Mouse (Mus musculus): Measurements from ENCODE around the gene Fam129c.

The Fam129c gene

DNA sequence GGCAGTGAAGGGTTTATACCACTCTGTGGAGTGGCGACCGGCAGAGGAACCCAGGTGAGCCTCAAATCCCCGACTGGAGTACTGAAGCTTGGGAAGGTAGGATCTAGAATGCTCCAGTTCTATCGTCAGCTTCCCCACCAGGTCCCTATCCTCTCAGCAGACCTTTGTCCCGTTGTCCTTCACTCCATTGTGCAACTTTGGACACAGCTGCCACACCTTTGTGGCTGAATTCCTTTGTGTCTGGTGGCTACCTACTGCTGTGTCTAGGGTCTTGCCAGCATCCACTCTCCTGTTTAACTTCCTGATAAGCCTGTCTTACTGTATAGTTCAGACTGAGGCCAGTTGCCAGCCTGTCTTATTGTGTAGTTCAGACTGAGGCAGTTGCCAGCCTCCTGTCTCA is 14.7 kb downstream of the Fam129c start:
- DNase-seq: no peak

DNA sequence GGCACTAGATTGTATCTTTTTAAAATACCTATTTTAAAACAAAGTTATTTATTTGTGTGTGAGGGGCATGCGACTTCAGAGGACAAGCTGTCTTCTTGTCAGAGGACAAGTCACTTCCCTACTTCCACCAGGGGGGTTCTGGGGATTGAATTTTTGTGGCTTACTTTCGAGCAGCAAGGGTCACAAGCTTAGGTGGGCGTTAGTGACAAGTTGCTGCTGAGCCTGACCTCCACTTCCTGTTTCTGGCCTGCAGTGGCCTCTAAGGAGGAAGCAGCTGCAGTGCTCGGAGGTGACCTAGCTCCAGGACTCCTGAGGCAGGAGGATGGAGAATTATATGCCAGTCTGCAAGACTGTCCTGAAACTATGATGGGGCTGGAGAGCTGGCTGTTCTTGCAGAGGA is 16.0 kb downstream of the Fam129c start:
- DNase-seq: peak; percentile 74

DNA sequence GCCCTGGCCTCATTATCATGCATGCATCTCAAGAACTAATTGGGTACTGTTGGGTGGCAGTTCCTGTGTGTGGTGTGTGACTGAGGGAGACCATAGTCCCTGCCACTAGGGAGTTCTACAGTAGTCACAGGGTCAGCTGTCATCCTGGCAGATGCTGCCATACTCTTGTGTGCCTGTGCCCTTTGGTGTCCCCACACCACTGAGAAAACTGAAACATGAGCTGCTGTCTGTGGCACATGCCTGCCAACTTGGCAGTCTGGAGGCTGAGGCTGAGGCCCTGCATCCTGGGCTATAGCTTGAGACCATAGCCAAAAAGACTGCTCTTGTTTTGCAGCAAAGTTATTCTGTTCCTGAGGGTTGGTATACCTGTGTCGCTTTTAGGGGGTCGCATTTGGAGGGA is 22.3 kb downstream of the Fam129c start:
- DNase-seq: no peak

DNA sequence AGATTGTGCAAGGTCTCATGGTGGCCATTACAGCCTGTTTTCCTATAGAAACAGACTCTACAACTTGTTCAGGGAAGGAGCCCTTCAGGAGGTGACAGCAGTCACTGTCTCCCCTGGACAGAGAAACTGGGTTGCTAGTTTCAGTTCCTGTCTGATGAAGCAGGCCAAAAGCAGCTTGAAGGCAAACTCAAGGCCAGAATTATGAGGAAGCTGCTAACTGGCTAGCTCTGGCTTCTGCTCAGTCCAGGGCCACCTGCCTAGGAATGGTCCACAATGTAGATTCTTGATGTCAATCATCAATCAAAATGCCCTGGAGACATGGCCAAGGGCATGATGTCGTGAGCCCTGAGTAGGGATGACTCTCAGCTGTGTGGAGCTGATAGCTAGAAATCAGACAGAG is 27.6 kb downstream of the Fam129c start:
- DNase-seq: no peak

DNA sequence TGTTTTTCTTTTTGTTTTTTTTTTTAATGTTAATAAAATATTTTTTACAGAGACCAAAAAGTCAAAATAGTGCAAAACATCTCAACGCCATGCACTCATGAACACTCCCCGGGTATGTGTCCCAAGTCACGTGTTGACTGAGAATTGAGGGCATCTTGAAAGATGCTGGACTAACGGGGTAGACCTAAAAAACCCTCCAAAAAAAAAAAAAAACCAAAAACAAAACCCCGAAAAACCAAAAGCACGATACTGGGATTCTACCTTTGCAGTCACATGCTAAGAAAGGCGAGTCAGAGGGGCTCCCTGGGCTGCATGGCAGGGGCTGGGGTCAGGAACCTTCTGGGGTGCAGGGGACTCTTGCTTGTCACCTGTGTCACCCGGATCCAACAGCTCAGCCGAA is 29.3 kb downstream of the Fam129c start:
- no peak for DNase-seq

DNA sequence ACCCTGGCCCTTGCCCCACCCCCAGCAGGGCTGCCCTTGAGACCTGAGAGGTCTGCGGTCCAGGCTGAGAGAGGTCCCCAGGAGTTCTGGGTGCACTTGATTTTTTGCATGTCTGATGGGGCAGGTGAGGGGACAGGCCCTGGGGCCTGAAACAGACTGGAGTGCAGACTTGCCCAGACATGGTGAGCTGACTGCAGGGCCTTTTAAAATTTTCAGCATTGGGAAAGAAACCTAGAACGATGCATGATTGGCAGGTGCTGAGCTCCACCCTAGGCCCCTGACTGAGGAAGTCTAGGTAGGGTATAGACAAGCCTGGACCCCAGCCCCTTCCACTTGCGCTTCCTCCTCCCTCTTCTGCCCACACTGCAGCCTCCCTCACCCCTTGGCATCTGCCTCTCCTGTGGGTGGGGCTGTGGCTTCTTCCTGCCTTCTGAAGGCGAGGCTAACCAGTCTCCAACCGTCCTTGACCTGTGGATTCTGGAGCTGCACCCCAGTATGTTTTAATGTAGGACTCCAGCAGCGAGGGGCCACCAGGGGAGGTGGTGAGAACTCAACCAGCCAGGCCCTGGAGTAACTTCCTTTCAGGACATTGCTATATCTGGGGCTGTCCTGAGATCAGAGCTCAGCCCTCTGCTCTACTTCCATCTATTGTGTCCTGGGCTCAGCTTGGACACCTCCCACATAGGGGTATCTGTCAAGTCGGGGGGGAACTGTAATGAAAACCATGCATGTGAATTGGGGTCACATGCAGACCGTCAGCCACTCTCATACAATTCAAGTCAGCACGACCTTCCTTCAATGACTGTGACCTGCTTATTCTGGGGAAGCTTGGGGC is 30.0 kb downstream of the Fam129c start:
- DNase-seq: no peak

DNA sequence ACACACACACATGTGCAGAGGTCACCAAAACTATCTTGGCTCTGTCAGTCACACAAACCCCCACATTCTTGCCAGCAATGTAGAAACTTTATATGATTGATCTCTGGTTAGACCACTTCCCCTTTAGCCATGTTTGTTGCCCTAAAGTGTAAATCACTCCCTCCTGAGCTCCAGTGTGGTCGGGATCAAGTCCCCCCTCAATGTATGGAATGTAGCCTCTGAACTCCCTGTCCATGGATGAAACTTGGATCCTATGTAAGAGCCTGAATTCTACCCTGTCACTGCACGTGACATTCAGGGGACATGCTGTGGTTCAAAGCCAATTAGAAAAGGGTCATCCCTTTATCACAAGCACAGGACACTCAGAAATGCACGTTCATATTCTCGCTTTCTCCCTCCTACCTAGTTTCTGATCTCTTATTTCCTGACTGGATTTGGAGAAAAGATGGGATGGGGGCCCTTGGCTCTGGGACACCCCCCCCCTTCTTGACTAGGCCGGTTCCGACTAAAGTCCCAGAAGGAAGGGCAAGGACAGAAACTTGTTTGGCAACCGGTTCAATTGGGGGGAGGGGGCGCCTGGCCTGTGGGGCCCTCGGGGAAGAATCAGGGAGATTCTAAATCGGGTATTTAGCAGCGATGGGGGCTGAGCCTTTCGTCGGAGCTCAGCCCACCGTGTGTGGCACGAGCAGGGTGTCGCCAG is 31.1 kb downstream of the Fam129c start:
- no peak for DNase-seq

DNA sequence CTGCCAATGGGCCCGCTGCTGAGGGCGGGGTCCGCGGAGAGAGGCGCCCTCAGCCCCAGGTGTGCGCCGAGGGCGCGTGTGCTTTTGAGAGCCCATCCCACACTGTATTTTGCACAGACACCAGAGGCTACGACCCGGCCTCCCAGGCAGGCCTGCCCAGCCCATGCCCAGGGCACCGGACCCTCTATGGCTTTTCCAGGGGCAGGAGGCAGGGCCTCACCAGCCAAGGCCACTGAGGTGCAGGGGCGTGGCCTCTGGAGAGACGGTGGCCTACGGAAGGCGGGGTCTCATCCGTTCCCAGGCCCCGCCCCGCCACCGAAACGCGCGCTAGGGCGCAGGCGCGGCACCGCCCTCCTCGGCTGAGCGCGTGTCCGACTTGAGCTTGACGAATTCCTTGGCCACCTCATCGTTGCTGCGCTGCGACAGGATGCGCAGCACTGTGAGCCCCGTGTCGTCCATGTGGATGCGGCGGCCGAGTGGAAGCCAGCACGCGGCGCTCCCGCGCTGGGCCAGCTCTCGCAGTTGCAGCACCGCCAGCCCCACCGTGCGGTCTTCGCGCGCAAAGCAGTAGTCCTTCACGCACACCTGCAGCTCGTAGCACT is 31.7 kb downstream of the Fam129c start:
- peak; percentile 91 for DNase-seq

DNA sequence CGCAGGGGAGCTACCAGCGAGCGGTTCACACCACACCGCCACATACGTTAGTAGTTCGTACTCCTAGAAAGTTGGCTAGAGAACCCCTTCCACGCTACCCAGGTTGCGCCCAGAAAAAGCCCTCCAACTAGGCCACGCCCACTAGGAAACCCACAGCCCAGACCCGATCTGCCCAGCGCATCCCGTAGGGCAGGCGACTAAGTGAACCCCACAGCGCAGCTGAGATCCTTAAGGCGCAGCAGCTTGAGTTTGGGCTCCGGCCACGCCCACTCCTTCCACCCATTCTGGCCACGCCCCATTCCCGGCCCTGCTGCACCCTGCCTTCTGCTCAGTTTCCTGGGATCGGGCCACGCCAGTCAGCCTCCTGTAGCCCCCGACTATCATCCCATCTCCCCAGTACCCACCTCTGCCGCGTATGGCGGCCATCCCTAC is 32.3 kb downstream of the Fam129c start:
- no peak for DNase-seq

DNA sequence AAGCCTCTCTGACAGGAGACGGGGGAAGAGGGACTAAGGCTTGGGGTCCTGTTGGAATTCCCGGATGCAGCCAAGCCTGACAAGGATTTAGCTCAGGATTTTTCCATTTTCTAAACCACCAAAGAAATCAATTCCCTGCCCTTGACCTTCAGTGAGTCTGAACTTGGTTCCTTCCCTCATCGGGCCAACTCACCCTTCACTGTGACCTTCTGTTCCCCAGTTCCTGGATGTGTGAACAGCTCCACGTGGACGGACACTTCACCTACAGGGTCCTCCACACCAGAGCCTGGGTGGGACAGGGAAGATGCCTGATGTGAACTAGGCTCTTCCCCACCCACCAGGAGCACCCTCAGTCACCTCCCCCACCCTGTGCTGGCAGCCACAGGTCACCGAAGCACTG is 33.3 kb downstream of the Fam129c start:
- DNase-seq: no peak

DNA sequence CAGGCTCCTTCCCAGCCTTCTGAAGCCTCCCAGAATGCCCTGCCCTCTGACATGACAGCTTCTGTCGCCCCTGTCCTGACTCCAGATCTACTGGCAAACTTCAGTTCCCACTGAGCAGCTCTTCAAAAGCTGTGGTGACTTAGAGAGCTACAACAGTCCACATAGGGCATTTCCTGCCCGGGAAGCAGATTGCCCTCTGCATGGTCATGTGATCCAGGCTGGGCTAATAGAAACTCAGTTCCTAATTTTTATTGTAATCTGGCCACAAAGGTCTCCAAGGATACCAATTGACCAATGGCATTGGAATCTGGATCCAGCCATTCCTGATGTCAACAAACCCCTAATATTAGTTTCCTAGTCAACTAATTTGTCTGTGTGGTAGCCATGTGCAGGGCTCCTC is 34.4 kb downstream of the Fam129c start:
- DNase-seq: no peak

DNA sequence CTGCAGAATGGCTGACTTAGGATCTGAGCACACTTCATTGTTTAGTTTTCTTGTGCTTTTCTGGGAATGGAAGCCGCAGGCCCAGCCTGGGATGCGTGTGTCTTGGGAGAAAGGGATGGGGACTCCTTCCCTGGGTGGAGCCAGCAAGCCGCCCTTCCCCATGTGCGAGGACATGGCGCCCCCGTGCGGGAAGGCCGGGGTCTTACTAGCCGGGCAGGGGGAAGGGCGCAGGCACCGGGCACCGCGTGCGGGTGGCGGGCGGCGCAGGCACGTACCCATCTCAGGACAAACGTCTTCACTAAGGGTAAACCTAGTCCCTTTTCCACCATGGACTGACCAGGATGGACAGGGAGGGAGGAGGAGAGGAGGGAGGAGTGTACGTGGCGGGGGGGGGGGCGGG is 35.7 kb downstream of the Fam129c start:
- DNase-seq: no peak

DNA sequence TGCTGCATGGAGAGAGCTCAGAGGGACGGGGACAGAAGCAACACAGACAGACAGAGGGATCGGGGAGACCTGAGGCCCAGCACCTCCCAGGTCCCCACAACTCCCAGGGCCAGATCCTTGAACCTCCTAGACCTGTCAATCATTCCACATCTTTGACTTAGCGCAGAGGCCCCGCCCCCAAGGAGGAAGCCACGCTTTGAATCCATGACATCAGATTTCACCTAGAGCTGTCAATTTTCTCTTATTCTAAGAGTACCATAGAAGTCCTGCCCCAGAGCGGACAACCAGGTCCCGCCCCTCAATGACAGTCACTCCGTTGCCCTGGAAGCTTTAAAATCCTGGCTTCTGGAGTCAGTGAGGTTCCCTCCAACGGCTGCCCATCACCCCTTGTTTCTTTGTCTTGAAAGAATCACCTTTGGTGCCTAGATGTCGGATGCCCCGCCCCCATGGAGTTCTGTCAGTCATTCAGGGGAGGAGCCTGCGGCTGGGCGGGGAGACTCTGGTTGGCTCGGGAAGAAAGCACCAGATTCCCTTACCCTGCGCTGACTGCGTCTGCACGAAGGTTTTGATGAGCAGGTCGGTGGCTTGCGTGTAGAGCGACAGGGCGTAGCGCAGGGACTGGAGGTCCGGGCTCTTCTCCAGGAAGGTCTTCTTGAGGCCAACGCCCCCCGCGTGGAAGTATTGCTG is 36.7 kb downstream of the Fam129c start:
- DNase-seq: peak; percentile 67

DNA sequence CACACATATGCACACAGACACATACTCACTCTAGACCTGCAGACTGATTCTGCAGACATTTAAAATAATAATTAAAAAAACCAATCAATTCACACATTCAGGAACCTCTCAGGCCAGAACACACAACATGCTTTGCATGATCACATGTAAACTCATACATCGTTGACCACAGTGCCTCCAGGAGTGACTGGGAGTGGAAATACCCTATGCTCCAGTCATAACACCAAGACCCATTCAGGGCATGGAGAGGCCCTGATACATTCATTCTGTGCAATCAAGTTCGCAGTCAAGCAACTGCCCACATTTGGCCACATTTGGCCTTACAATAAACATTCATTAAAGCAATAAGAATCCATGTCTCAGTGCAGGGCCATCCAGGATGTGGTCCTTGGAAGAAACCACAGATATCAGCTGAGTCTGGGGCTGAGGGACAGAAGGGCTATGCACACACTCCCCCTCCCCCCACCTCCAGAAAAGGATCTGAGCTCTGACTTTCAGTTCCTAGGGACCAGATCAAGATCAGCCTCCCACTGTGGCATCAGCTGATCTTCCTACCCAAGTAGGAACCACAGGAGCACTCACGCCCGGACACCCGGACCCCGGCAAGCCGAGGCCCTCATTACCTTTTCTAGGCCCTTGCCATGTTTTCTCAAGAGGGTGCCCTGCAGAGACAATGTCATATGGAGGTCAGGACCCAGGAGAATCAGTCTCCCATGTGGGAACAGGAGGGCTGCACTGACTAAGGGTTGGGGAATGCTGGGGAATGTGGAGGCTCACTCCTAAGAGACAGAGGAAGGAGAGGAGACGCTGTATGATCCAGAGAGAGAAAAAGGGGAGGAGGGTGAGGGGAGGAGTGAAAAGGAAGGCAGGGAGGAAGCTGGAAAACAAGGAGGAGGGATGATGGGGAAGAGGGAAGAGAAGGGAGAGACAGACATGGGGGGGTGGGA is 40.0 kb downstream of the Fam129c start:
- DNase-seq: peak; percentile 80

DNA sequence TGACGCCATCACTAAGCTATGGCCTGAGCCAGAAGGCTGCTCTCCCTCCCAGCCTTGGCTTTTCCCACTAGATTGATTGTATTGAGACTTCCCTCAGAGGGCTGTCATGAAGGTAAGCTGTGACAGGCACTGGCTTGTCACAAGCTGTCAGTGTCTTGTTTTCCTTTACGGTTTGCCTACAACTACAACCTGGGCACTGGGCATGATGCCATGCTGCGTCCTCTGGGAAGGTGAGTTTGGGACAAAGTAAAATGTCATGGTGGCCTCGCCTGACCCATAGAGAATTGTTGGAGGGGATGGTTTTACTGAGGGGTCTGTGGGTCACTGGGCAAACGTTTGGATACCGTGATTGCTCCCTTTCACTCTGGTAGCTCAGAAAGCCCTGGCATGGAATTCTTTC is 40.9 kb downstream of the Fam129c start:
- DNase-seq: no peak

DNA sequence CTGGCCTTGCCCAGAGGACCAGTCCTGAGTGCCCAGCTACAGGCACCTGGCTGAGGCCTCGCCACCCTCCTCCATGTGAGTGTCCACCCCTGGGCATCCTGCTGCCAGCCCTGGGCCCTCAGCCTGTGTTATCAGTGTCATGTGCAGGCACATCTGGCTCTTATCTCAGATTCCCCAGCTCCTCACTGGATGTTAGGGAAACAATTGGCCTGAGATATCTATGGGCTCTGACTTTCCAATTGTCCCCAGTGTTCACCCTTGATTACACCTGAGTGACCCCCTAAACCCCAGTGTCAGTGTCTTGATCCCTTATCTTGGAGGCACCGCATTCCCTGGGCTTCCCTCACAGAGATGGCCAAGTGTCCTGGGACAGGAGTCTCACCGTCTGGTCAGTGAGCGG is 41.9 kb downstream of the Fam129c start:
- DNase-seq: no peak

DNA sequence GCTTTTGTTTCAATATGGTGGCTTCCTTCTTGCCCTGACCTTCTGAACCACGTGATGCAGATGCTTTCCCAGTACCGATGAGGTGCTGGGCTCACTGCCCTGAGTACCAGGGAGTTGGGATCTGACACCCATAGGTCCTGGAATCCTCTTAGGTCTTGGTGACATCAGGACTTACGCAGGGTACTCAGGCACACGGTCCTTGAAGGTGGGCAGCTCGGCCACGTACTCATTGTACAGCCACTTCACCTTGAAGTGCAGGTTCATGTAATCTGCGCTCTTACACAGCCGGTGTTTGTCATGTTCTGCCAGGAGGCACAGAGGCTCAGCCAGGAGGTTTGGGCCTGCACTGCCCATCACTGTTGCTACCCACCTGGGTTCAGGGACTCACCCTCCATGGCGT is 48.1 kb downstream of the Fam129c start:
- no peak for DNase-seq

DNA sequence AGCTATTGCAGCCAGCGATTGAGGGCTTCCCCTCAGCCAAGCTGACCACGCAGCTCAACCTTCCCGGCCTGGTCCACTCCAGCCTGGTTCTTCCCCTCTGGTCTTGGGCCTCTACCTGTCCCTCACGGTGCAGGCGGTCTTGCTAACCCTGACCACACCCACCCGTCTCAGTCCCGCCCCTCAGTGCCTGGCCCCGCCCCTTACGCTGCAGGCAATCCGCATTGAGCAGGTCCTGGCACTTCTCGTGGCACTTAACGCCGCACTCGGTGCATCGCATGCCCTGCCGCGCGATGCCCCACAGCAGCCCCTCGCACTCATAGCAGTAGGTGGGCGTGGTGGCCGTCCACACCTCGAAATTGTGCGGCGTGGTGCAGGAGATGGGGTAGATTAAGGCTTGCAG is 57.2 kb downstream of the Fam129c start:
- DNase-seq: no peak
